Mouse (Mus musculus) limb, embryonic 15.5 days (tissue): ENCODE measurements around the gene Rasa4. TPM values are rescaled to one million over a fixed set of nuclear protein-coding genes. Genes with fewer than 3 reads are reported as not detected.
"Not testable (repeated sequence)": the region's sequence is repeated elsewhere in the genome, so short reads cannot be mapped to it uniquely, and the experiment has no call there.

Experiments
- ATAC-seq: fragments of 200-750 bp; cut with Nextera tagmentation; 2 replicates; pipeline ENCODE4 v1.8.0; 2017; ENCODE audit warnings: low read depth, moderate TSS enrichment; ENCODE audit not compliant: insufficient number of reproducible peaks, low FRiP score, low TSS enrichment
- H3K27ac ChIP-seq: fragments of 300-500 bp; sonication (generic); 2 replicates; pipeline ENCODE4 v1.5.1; 2015; ENCODE audit warnings: moderate library complexity, mild to moderate bottlenecking, inconsistent platforms
- H3K27me3 ChIP-seq: fragments of 300-500 bp; sonication (generic); 2 replicates; pipeline ENCODE4 v1.6.1; 2015; ENCODE audit warnings: inconsistent platforms
- H3K36me3 ChIP-seq: fragments of 300-500 bp; sonication (generic); 2 replicates; pipeline ENCODE4 v1.6.1; 2015; ENCODE audit warnings: inconsistent platforms
- H3K4me1 ChIP-seq: fragments of 300-500 bp; sonication (generic); 2 replicates; pipeline ENCODE4 v1.6.1; 2015; ENCODE audit warnings: inconsistent platforms
- H3K4me2 ChIP-seq: fragments of 300-500 bp; sonication (generic); 2 replicates; pipeline ENCODE4 v1.6.1; 2015; ENCODE audit warnings: mild to moderate bottlenecking, inconsistent platforms
- H3K4me3 ChIP-seq: fragments of 300-500 bp; sonication (generic); 2 replicates; pipeline ENCODE4 v1.5.1; 2015; ENCODE audit warnings: mild to moderate bottlenecking, inconsistent platforms
- H3K9ac ChIP-seq: fragments of 300-500 bp; sonication (generic); 2 replicates; pipeline ENCODE4 v1.6.1; 2015; ENCODE audit warnings: inconsistent platforms
- H3K9me3 ChIP-seq: fragments of 300-500 bp; sonication (generic); 2 replicates; pipeline ENCODE4 v1.6.1; 2016; ENCODE audit warnings: inconsistent platforms
- WGBS: fragments of 180-500 bp; shearing (Covaris S2); methylation state at CpG from one replicate; pipeline ENCODE4 v1.1.7; 2015; 5-methylcytosine and 5-hydroxymethylcytosine counted together
- polyA plus RNA-seq: library from polyadenylated mRNA; unstranded; fragments of >200 nt; fragmentation: Nextera tagmentation; extraction: Ambion mirVana; gene quantifications from 2 replicates; pipeline ENCODE4 v1.2.1, GENCODE M21; 2015

Rasa4 gene
- polyA plus RNA-seq, 1 experiment from 2014 or later, result 13.6 TPM

GRCm38 (mm10) chr5:136135571-136136291, 52.0 kb downstream of the Rasa4 start, which contains the start of the genes Lrwd1 and Alkbh4:
Gene Lrwd1 (minus strand): TSS chr5:136136074.
Gene Alkbh4 (plus strand): TSS chr5:136136146.
- no peaks in the 10 kb centered on the region for H3K9me3 ChIP-seq
- peak within 1 kb of the TSS; percentile 66 for H3K4me2 ChIP-seq
- H3K36me3 ChIP-seq, result peaks cover 52% of the 10 kb centered on the region
- no peaks in the 10 kb centered on the region for H3K27me3 ChIP-seq
- WGBS, result under 1% methylated on average over 60 of the region's 60 CpGs
- H3K4me1 ChIP-seq, result peaks cover 19% of the 10 kb centered on the region
- ATAC-seq, result peak; percentile 86
- peak within 1 kb of the TSS; percentile 77 for H3K27ac ChIP-seq
- peak within 1 kb of the TSS; percentile 75 for H3K4me3 ChIP-seq
- peak within 1 kb of the TSS; percentile 58 for H3K9ac ChIP-seq

- Histone ChIP-seq H3K27me3 (no peaks in the 10 kb centered on the region), H3K9me3 (no peaks in the 10 kb centered on the region), H3K4me3 (peak overlapping the region; percentile 75), H3K27ac (peak overlapping the region; percentile 68), H3K36me3 (peaks cover 53% of the 10 kb centered on the region), H3K9ac (peak overlapping the region; percentile 58), H3K4me2 (peak overlapping the region; percentile 66), H3K4me1 (peaks cover 19% of the 10 kb centered on the region)
- 5% methylated on average over 20 of the region's 20 CpGs for WGBS
- no peak for ATAC-seq
These were observed 52.7 kb downstream of the Rasa4 start for GRCm38 (mm10) chr5:136136292-136136990.

- peaks cover 19% of the 10 kb centered on the region for H3K4me1 ChIP-seq
- no peak for ATAC-seq
- H3K36me3 ChIP-seq, result peaks cover 51% of the 10 kb centered on the region
- no peak overlapping the region for H3K4me3 ChIP-seq
- H3K9me3 ChIP-seq, result no peaks in the 10 kb centered on the region
- no peaks in the 10 kb centered on the region for H3K27me3 ChIP-seq
- no peak overlapping the region for H3K9ac ChIP-seq
- no peak overlapping the region for H3K4me2 ChIP-seq
- WGBS, result 74% methylated on average over 13 of the region's 13 CpGs
- H3K27ac ChIP-seq, result no peak overlapping the region
These were observed 54.0 kb downstream of the Rasa4 start for GRCm38 (mm10) chr5:136137658-136138274.

GRCm38 (mm10) chr5:136139393-136139792, 55.7 kb downstream of the Rasa4 start:
- Histone ChIP-seq H3K36me3 (peaks cover 45% of the 10 kb centered on the region), H3K4me3 (no peak overlapping the region), H3K27me3 (no peaks in the 10 kb centered on the region), H3K4me2 (no peak overlapping the region), H3K27ac (no peak overlapping the region), H3K9ac (no peak overlapping the region), H3K4me1 (peaks cover 19% of the 10 kb centered on the region), H3K9me3 (no peaks in the 10 kb centered on the region)
- no peak for ATAC-seq
- WGBS, result 96% methylated on average over 13 of the region's 13 CpGs

GRCm38 (mm10) chr5:136140057-136140482, 56.4 kb downstream of the Rasa4 start:
- H3K4me2 ChIP-seq, result no peak overlapping the region
- H3K27ac ChIP-seq, result no peak overlapping the region
- H3K4me1 ChIP-seq, result peaks cover 12% of the 10 kb centered on the region
- H3K4me3 ChIP-seq, result no peak overlapping the region
- ATAC-seq, result no peak
- no peaks in the 10 kb centered on the region for H3K27me3 ChIP-seq
- H3K36me3 ChIP-seq, result peaks cover 45% of the 10 kb centered on the region
- WGBS, result 95% methylated on average over 10 of the region's 10 CpGs
- no peaks in the 10 kb centered on the region for H3K9me3 ChIP-seq
- no peak overlapping the region for H3K9ac ChIP-seq

GRCm38 (mm10) chr5:136142746-136143145, 59.0 kb downstream of the Rasa4 start:
- no peak overlapping the region for H3K4me2 ChIP-seq
- 85% methylated on average over 5 of the region's 5 CpGs for WGBS

GRCm38 (mm10) chr5:136143161-136143755, 59.5 kb downstream of the Rasa4 start:
- H3K9ac ChIP-seq, result no peak overlapping the region
- no peak overlapping the region for H3K4me2 ChIP-seq
- no peaks in the 10 kb centered on the region for H3K9me3 ChIP-seq
- ATAC-seq, result no peak
- H3K27me3 ChIP-seq, result no peaks in the 10 kb centered on the region
- no peak overlapping the region for H3K4me3 ChIP-seq
- H3K4me1 ChIP-seq, result no peaks in the 10 kb centered on the region
- 85% methylated on average over 6 of the region's 6 CpGs for WGBS
- H3K27ac ChIP-seq, result no peak overlapping the region
- H3K36me3 ChIP-seq, result peaks cover 42% of the 10 kb centered on the region

More at GRCm38 (mm10) chr5:136142746-136143145, 59.0 kb downstream of the Rasa4 start:
- Histone ChIP-seq H3K27me3 (no peaks in the 10 kb centered on the region), H3K9me3 (no peaks in the 10 kb centered on the region), H3K9ac (no peak overlapping the region), H3K4me1 (no peaks in the 10 kb centered on the region), H3K27ac (no peak overlapping the region), H3K36me3 (peaks cover 45% of the 10 kb centered on the region), H3K4me3 (no peak overlapping the region)
- ATAC-seq, result no peak

- H3K4me1 ChIP-seq, result no peaks in the 10 kb centered on the region
- no peak overlapping the region for H3K4me2 ChIP-seq
- no peak overlapping the region for H3K9ac ChIP-seq
- no peak for ATAC-seq
- 58% methylated on average over 12 of the region's 12 CpGs for WGBS
- H3K27ac ChIP-seq, result no peak overlapping the region
- H3K9me3 ChIP-seq, result no peaks in the 10 kb centered on the region
- peaks cover 27% of the 10 kb centered on the region for H3K36me3 ChIP-seq
- no peak overlapping the region for H3K4me3 ChIP-seq
- no peaks in the 10 kb centered on the region for H3K27me3 ChIP-seq
These were observed 61.1 kb downstream of the Rasa4 start for GRCm38 (mm10) chr5:136144606-136145430.

- no peaks in the 10 kb centered on the region for H3K27me3 ChIP-seq
- H3K4me1 ChIP-seq, result no peaks in the 10 kb centered on the region
- ATAC-seq, result no peak
- H3K36me3 ChIP-seq, result peaks cover 6% of the 10 kb centered on the region
- H3K9me3 ChIP-seq, result no peaks in the 10 kb centered on the region
- H3K4me3 ChIP-seq, result no peak overlapping the region
- no peak overlapping the region for H3K4me2 ChIP-seq
- no peak overlapping the region for H3K27ac ChIP-seq
- WGBS, result 83% methylated on average over 1 of the region's 1 CpGs
- no peak overlapping the region for H3K9ac ChIP-seq
These were observed 63.2 kb downstream of the Rasa4 start for GRCm38 (mm10) chr5:136146936-136147335.

- Histone ChIP-seq H3K4me2 (no peak overlapping the region), H3K27me3 (no peaks in the 10 kb centered on the region), H3K36me3 (no peaks in the 10 kb centered on the region), H3K27ac (no peak overlapping the region), H3K9ac (no peak overlapping the region), H3K9me3 (no peaks in the 10 kb centered on the region), H3K4me1 (no peaks in the 10 kb centered on the region), H3K4me3 (no peak overlapping the region)
- 63% methylated on average over 8 of the region's 8 CpGs for WGBS
- ATAC-seq, result no peak
These were observed 64.0 kb downstream of the Rasa4 start for GRCm38 (mm10) chr5:136147704-136148103.

GRCm38 (mm10) chr5:136149134-136149576, 65.4 kb downstream of the Rasa4 start:
- not testable (repeated sequence) for H3K27me3 ChIP-seq, ATAC-seq, H3K4me1 ChIP-seq, H3K9me3 ChIP-seq, H3K27ac ChIP-seq, H3K36me3 ChIP-seq, H3K9ac ChIP-seq, H3K4me3 ChIP-seq, H3K4me2 ChIP-seq
- 65% methylated on average over 5 of the region's 5 CpGs for WGBS
